Mouse (Mus musculus) large intestine, adult 2 months (tissue): Measurements from ENCODE around the gene C2cd4a. TPM values are rescaled to one million over a fixed set of nuclear protein-coding genes. Genes with fewer than 3 reads are reported as not detected.

Source experiments
- DNase-seq: peaks from one replicate; pipeline ENCODE4 v3.0.0-alpha.2; 2012; ENCODE audit warnings: low read depth, low spot score
- WGBS: fragments of 180-500 bp; shearing (Covaris S2); methylation state at CpG from one replicate; pipeline ENCODE4 v1.1.7; 2018; 5-methylcytosine and 5-hydroxymethylcytosine counted together
- polyA plus RNA-seq: library from polyadenylated mRNA; depleted of rRNA; stranded (reverse); fragments of >200 nt; gene quantifications from 2 replicates; pipeline ENCODE4 v1.2.3, GENCODE M21; 2012; rRNA removed

C2cd4a gene
- polyA plus RNA-seq, 1 experiment: 8.4 TPM

DNA sequence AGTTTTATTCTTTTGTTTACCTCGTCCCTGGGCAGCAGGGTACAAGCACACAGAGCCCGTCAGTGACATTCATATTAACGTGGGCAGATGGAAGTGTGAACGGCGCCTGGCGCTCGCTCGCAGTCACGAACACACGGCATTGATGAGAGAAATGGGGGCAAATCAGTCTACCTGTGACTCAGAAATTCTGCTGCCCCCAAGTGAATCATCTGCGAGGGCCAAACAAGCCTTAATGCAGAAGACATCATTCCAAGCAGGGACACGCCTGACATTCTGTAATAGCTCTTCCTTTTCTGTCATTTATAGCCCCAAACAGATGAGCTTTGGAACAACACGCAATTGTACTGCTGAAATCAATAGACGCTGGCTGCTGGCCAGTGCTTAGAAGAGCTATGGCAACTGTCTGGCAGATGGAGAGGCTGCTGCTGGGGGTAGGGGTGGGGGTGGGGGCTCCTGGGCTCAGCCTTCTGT lies 36.9 kb downstream of the C2cd4a start:
- WGBS: 19% methylated on average over 14 of the region's 14 CpGs
- DNase-seq: no peak

DNA sequence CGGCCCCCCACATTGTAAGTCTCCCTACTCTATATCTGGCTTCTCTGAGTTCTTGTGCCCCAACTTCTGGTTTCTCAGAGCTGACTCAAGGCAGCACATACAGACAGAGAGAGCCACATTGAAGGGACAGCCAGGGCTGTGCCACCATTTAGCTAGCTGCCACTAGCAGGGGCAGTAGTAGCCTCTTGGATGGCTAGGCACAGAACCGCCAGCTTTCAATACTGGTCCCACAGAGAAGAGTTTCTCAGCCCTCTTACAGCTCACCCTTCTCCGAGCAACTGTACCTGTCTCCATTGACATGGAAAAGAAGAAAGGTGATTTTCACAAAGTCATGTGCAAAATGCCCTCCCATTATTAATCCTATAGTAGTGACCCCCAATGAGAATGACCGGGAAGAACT lies 37.5 kb downstream of the C2cd4a start:
- 62% methylated on average over 4 of the region's 4 CpGs for WGBS
- no peak for DNase-seq

DNA sequence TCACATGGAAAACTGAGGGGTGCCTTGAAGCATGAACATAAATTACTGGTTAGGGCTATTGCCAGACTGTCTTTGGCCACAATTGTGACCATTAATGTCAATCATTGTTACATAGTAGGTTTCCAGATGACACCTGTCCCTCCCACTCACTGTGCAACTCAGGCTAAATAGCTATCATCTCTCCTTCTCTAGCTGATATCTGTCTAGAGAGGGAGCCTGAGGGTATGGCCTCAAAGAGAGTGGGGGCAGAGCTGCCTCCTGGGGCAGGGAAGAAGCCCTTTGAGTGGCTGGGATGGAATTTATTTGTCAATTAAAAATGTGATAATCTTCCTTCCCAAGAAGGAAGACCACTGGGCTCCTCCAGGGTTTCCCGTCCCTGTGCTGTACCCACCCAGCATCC lies 37.9 kb downstream of the C2cd4a start:
- 100% methylated on average over 1 of the region's 1 CpGs for WGBS
- no peak for DNase-seq

DNA sequence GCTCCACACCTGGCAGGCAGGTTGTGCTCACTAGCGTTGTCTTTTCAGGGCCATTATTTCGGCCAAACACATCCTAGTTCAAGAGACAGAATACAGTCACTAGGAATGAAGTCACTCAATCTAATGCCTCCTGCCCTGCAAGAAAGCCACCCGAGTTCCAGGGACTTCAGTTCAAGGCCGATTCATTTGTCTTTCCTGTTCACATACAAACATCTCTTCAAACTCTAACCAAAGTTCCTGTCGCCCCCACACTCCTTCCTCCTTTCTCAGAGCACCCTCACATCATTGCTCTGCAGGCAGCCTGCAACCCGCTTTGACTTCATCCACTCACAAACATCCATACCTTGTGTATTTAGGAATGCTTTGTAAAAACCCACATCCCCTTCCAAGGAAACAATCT lies 38.6 kb downstream of the C2cd4a start:
- no peak for DNase-seq
- 76% methylated on average over 6 of the region's 6 CpGs for WGBS

DNA sequence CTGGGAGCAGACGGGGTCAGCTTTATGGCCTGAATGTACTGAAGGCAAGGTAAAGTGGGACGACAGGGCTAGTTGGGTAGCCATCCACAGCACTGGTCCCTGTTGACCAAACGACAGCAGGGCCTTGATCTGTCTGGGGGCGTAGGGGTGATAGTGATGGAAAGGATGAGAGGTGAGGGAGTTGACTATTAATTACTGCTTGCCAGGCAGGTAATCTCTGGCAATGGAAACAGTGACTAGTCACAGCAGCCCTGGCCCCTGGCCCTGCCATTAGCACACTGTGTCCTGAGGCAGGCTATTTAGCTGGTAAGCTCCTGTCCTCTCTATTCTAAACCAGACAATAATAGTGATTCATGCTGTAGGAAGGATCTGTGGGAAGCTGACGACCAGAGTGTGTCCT lies 39.7 kb downstream of the C2cd4a start:
- no peak for DNase-seq
- WGBS: 77% methylated on average over 5 of the region's 5 CpGs

DNA sequence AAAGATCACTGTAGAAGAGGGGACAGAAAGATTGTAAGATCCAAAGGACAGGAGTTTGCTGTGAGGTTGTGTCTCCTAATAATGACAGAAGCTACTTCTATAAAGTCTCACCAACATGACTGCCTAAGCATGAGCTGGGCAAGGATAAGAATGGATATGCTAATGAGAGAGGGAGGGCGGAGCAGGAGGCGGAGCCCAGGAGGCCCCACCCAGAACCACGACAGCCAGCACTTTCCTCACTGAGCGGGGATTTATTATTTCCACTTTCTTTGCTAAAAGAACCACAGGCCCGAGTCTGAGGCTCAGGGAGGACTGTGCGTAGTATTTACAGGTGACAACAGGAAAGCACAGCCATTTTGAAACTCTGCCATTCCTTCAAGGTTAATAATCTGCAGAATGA lies 44.5 kb downstream of the C2cd4a start:
- DNase-seq: no peak
- WGBS: 46% methylated on average over 6 of the region's 6 CpGs

DNA sequence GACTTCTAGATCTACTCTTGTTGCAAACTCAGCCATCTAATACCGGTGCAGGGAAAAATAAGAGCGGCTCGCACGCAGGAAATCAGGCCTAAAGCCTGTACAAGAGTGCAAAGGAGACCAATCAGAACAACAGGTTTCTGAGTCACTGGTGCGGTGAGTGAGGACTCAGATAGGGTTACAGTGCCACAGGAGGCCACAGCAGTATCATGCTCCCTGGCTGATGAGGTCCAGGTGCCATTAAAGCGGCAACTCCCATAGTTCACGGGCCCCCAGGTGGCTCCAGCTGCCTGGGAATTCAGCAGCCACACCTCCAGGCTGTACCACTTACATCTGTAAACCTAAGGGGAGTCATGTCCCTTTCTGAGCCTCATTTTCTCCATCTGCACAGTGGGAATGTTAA lies 45.8 kb downstream of the C2cd4a start:
- no peak for DNase-seq
- WGBS: 47% methylated on average over 7 of the region's 7 CpGs

DNA sequence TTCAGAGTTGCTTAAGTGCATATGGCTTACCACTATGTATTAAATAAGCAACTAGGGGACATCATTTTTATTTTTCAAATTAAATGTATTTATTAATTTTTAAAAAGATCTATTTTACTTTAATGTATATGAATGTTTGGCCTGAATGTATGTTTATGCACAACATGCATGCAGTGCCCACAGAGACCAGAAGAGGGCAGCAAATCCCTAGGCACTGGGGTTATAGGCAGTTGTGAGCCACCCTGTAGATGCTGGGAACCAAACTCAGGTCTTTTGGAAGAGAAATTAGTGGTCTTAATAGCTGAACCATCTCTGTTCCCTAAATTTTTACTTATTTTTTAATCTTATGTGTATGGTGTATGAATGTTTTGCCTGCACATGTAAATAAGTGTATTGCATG lies 48.2 kb downstream of the C2cd4a start:
- no peak for DNase-seq

DNA sequence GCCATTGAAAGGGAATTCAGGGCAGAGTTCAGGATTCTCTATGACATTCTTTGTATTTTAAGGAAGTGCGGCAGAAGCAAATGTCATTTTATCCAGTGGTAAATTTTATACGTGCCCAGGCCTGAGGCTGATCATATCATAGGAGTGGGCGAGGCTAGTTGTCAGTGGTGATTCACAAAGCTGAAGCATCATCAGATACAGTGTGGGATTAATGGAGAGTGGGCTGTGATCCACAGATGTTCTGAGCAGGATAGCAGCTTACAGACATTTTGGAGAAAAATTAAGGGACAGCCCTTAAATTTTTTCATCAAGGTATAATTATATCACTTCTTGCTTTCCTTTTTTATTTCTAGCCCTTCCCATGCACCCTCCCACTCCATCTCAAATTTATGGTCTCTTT lies 48.7 kb downstream of the C2cd4a start:
- 70% methylated on average over 3 of the region's 3 CpGs for WGBS
- DNase-seq: no peak

DNA sequence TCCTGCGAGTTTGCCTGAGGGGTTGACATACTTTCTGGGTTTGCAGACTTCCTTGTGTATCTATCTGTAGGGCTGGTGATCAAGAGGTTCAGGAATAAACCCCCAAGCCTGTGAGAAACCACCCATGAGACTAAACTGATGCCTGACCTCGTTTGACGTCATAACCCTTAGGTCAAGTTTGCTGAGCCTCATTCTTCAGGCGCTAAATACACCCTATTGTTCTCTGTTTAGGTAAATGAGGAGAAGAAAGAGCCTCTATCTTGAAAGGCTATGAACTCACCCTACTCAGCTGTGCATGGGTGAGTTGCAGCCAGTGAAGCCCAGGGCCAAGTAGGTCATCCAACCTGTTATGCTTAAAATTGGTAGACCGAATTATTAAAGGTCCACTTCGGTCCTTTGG lies 49.3 kb downstream of the C2cd4a start:
- 51% methylated on average over 6 of the region's 6 CpGs for WGBS
- DNase-seq: no peak

Other genes starting within 250 kb of the C2cd4a start
- 3.9 and 13.6 TPM in 2 replicates for gene C2cd4b, start 72.9 kb downstream of the C2cd4a start, polyA plus RNA-seq
- 1.7 and 2.8 TPM in 2 replicates for gene Vps13c, start 8.1 kb upstream of the C2cd4a start, polyA plus RNA-seq